Mouse (Mus musculus) MEL (cell line): ENCODE measurements around the gene Ube2m. TPM values are rescaled to one million over a fixed set of nuclear protein-coding genes. Genes with fewer than 3 reads are reported as not detected.
A peak's percentile ranks its signal among the peaks of the same experiment; 100 is the strongest.

Experiments
- DNase-seq: peaks from one replicate; pipeline ENCODE4 v3.0.0; 2011; ENCODE audit warnings: low read depth, low spot score
- H3K27ac ChIP-seq: 2 replicates; pipeline ENCODE4 v1.5.1; 2012; ENCODE audit warnings: low read depth, mild to moderate bottlenecking, control low read depth, low read length, moderate library complexity; ENCODE audit not compliant: control insufficient read depth
- H3K27me3 ChIP-seq, 2 experiments: fragments of 150-350 bp in 1 of 2; sonication (generic) in 1 of 2; 2 replicates each; pipeline ENCODE4 v1.6.1; 2012; ENCODE audit warnings: low read length in 2 of 2, mild to moderate bottlenecking in 2 of 2, improper control_type of control experiment in 1 of 2, moderate library complexity in 1 of 2; ENCODE audit not compliant: insufficient read depth in 2 of 2, control insufficient read depth in 1 of 2
- H3K36me3 ChIP-seq, 2 experiments: 2 replicates each; pipeline ENCODE4 v1.6.1; 2012 to 2014; ENCODE audit warnings: low read length in 2 of 2, improper control_type of control experiment in 1 of 2, inconsistent platforms in 1 of 2, mild to moderate bottlenecking in 1 of 2; ENCODE audit not compliant: insufficient read depth in 2 of 2, control insufficient read depth in 1 of 2
- H3K4me1 ChIP-seq, 2 experiments: fragments of 150-350 bp in 1 of 2; sonication (generic) in 1 of 2; 2 replicates each; pipeline ENCODE4 v1.6.1; 2012; ENCODE audit warnings: low read length in 2 of 2, improper control_type of control experiment in 1 of 2, mild to moderate bottlenecking in 1 of 2; ENCODE audit not compliant: insufficient read depth in 2 of 2, control insufficient read depth in 1 of 2
- H3K4me3 ChIP-seq, 2 experiments: fragments of 150-350 bp in 1 of 2; sonication (generic) in 1 of 2; 2 replicates each; pipeline ENCODE4 v1.5.1; 2012; ENCODE audit warnings: low read depth in 2 of 2, low read length in 2 of 2, mild to moderate bottlenecking in 2 of 2, moderate library complexity in 2 of 2, control low read depth in 1 of 2, improper control_type of control experiment in 1 of 2; ENCODE audit not compliant: control insufficient read depth in 1 of 2, insufficient read depth in 1 of 2
- H3K79me2 ChIP-seq: 2 replicates; pipeline ENCODE4 v1.6.1; 2012; ENCODE audit warnings: mild to moderate bottlenecking, low read length, moderate library complexity; ENCODE audit not compliant: control insufficient read depth, poor library complexity, insufficient read depth
- H3K9ac ChIP-seq: 2 replicates; pipeline ENCODE4 v1.6.1; 2012; ENCODE audit warnings: low read depth, mild to moderate bottlenecking, control low read depth, low read length, moderate library complexity; ENCODE audit not compliant: control insufficient read depth, poor library complexity, severe bottlenecking
- H3K9me3 ChIP-seq: fragments of 150-350 bp; sonication (generic); replicated peaks from 2 replicates; pipeline ENCODE4 v1.6.1; 2012; ENCODE audit warnings: mild to moderate bottlenecking, low read length, improper control_type of control experiment, moderate library complexity; ENCODE audit not compliant: insufficient read depth
- BHLHE40 ChIP-seq: IDR thresholded peaks from 2 replicates; pipeline ENCODE4 v1.6.1; 2012; ENCODE audit warnings: low read depth, mild to moderate bottlenecking, inconsistent platforms, low read length, improper control_type of control experiment, borderline replicate concordance
- CTCF ChIP-seq, 3 experiments: IDR thresholded peaks in 2 of 3; conservative IDR thresholded peaks in 1 of 3; 2 replicates each; pipeline ENCODE4 v1.5.1; 2011 to 2012; ENCODE audit warnings: low read length in 3 of 3, low read depth in 2 of 3, mild to moderate bottlenecking in 2 of 3, improper control_type of control experiment in 1 of 3, inconsistent platforms in 1 of 3, mixed read lengths in 1 of 3, moderate library complexity in 1 of 3; ENCODE audit not compliant: control insufficient read depth in 1 of 3, insufficient read depth in 1 of 3, poor library complexity in 1 of 3, severe bottlenecking in 1 of 3
- E2F4 ChIP-seq: IDR thresholded peaks from 2 replicates; pipeline ENCODE4 v1.6.1; 2011; ENCODE audit warnings: low read depth, low read length, improper control_type of control experiment, borderline replicate concordance
- EP300 ChIP-seq, 2 experiments: IDR thresholded peaks; 2 replicates each; pipeline ENCODE4 v1.6.1; 2011; ENCODE audit warnings: improper control_type of control experiment in 2 of 2, low read length in 2 of 2, low read depth in 1 of 2, mild to moderate bottlenecking in 1 of 2
- ETS1 ChIP-seq: IDR thresholded peaks from 2 replicates; pipeline ENCODE4 v1.6.1; 2012; ENCODE audit warnings: low read depth, mild to moderate bottlenecking, inconsistent platforms, low read length, improper control_type of control experiment, moderate library complexity
- JUND ChIP-seq: IDR thresholded peaks from 2 replicates; pipeline ENCODE4 v1.6.1; 2011; ENCODE audit warnings: low read depth, mild to moderate bottlenecking, improper control_type of control experiment, low read length
- KAT2A ChIP-seq: conservative IDR thresholded peaks from 2 replicates; pipeline ENCODE4 v1.6.1; 2012; ENCODE audit warnings: low read depth, low read length, improper control_type of control experiment, inconsistent platforms
- MAX ChIP-seq: IDR thresholded peaks from 2 replicates; pipeline ENCODE4 v1.6.1; 2011; ENCODE audit warnings: low read length, improper control_type of control experiment
- MEF2A ChIP-seq: IDR thresholded peaks from 2 replicates; pipeline ENCODE4 v1.6.1; 2014; ENCODE audit warnings: low read depth, mild to moderate bottlenecking, inconsistent platforms, low read length, improper control_type of control experiment; ENCODE audit not compliant: poor library complexity, insufficient replicate concordance, severe bottlenecking; ENCODE audit errors: extremely low read depth
- MXI1 ChIP-seq: IDR thresholded peaks from 2 replicates; pipeline ENCODE4 v1.6.1; 2011; ENCODE audit warnings: mild to moderate bottlenecking, low read depth, low read length, improper control_type of control experiment
- MYB ChIP-seq: IDR thresholded peaks from 2 replicates; pipeline ENCODE4 v1.6.1; 2011; ENCODE audit warnings: mild to moderate bottlenecking, low read depth, low read length, improper control_type of control experiment
- MYC ChIP-seq: IDR thresholded peaks from 2 replicates; pipeline ENCODE4 v1.6.1; 2011; ENCODE audit warnings: low read depth, mild to moderate bottlenecking, low read length, improper control_type of control experiment, moderate library complexity
- NELFE ChIP-seq: IDR thresholded peaks from 2 replicates; pipeline ENCODE4 v1.6.1; 2011; ENCODE audit warnings: low read depth, low read length, improper control_type of control experiment
- NRF1 ChIP-seq: IDR thresholded peaks from 2 replicates; pipeline ENCODE4 v1.6.1; 2014; ENCODE audit warnings: low read depth, mild to moderate bottlenecking, inconsistent platforms, low read length, improper control_type of control experiment, moderate library complexity; ENCODE audit not compliant: poor library complexity, insufficient read depth, severe bottlenecking
- RAD21 ChIP-seq: IDR thresholded peaks from 2 replicates; pipeline ENCODE4 v1.6.1; 2011; ENCODE audit warnings: mild to moderate bottlenecking, low read depth, low read length, improper control_type of control experiment
- RCOR1 ChIP-seq: IDR thresholded peaks from 2 replicates; pipeline ENCODE4 v1.6.1; 2012; ENCODE audit warnings: low read depth, mild to moderate bottlenecking, inconsistent platforms, low read length, improper control_type of control experiment
- SIN3A ChIP-seq: IDR thresholded peaks from 2 replicates; pipeline ENCODE4 v1.6.1; 2012; ENCODE audit warnings: low read length, improper control_type of control experiment, inconsistent platforms
- SMC3 ChIP-seq: IDR thresholded peaks from 2 replicates; pipeline ENCODE4 v1.6.1; 2011; ENCODE audit warnings: low read depth, low read length, improper control_type of control experiment
- TBP ChIP-seq: IDR thresholded peaks from 2 replicates; pipeline ENCODE4 v1.8.0; 2011; ENCODE audit warnings: low read depth, low read length, improper control_type of control experiment
- USF1 ChIP-seq: IDR thresholded peaks from 2 replicates; pipeline ENCODE4 v1.6.1; 2014; ENCODE audit warnings: low read depth, mild to moderate bottlenecking, inconsistent platforms, low read length, improper control_type of control experiment, moderate library complexity
- USF2 ChIP-seq, 2 experiments: IDR thresholded peaks; 2 replicates each; pipeline ENCODE4 v1.6.1; 2011 to 2012; ENCODE audit warnings: improper control_type of control experiment in 2 of 2, low read length in 2 of 2, borderline replicate concordance in 1 of 2, inconsistent platforms in 1 of 2, low read depth in 1 of 2, mild to moderate bottlenecking in 1 of 2; ENCODE audit not compliant: insufficient read depth in 1 of 2
- ZNF384 ChIP-seq: IDR thresholded peaks from 2 replicates; pipeline ENCODE4 v1.6.1; 2012; ENCODE audit warnings: low read depth, mild to moderate bottlenecking, inconsistent platforms, low read length, improper control_type of control experiment
- polyA plus RNA-seq, 2 experiments: library from polyadenylated mRNA; stranded (reverse) in 1 of 2; unstranded in 1 of 2; fragments of >175 nt in 1 of 2; fragments of >200 nt in 1 of 2; gene quantifications; 2 replicates each; pipeline versions ENCODE4 v1.2.1 to v1.2.4; 2012; ENCODE audit warnings: low replicate concordance in 2 of 2, low read depth in 1 of 2; ENCODE audit not compliant: insufficient read length in 2 of 2, insufficient read depth in 1 of 2, missing spikeins in 1 of 2
- total RNA-seq: library from RNA; depleted of rRNA; stranded (reverse); fragments of 300-350 nt; gene quantifications from 2 replicates; pipeline ENCODE4 v1.2.3, GENCODE M21; 2012

Gene Ube2m
- total and polyA plus RNA-seq, 3 experiments: 134 to 336 TPM; not detected in 1

DNA sequence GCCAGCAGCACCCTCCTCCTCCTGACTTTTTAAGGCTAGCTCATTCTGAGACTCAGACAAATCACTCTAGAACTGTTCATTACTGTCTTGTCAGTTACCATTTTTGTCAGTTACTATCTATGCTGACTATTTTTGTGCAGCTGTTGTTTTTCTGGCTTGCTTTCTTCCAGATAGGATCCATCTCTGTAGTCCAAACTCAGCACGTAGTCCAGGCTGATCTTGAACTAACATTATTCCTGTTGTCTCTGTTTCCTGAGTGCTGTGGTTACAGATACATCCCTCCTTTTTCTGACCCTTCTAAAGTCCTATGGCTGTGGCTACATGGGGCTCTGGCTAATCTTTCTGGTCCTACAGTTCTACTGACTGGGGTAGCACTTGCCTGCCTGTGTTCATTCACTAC lies 1.1 kb upstream of the Ube2m start:
- no peak for DNase-seq
- peaks cover 5 to 18% of the 10 kb centered on the region in 2 experiments; a peak in 3 of 4 replicates for H3K4me1 ChIP-seq
- H3K27me3 ChIP-seq: no peaks in the 10 kb centered on the region
- H3K9me3 ChIP-seq: no peaks in the 10 kb centered on the region
- peak overlapping the region; percentile 98 for H3K9ac ChIP-seq
- TF ChIP-seq MEF2A (no peak), EP300 (IDR thresholded peaks at IDR 0.05; ENCODE audit: low read depth in 1 of 2, low read length in 2 of 2) (peak in 1 of 2 experiments; percentile 44; a peak in 1 of 4 replicates), KAT2A (no peak), E2F4 (no peak), BHLHE40 (no peak)
- peaks cover 25% of the 10 kb centered on the region for H3K79me2 ChIP-seq
- peak overlapping the region; percentile 64 to 97; a peak in 3 of 4 replicates for H3K4me3 ChIP-seq
- H3K36me3 ChIP-seq: peaks cover 0 to 11% of the 10 kb centered on the region in 2 experiments; a peak in 2 of 4 replicates
- H3K27ac ChIP-seq: peak overlapping the region; percentile 98

DNA sequence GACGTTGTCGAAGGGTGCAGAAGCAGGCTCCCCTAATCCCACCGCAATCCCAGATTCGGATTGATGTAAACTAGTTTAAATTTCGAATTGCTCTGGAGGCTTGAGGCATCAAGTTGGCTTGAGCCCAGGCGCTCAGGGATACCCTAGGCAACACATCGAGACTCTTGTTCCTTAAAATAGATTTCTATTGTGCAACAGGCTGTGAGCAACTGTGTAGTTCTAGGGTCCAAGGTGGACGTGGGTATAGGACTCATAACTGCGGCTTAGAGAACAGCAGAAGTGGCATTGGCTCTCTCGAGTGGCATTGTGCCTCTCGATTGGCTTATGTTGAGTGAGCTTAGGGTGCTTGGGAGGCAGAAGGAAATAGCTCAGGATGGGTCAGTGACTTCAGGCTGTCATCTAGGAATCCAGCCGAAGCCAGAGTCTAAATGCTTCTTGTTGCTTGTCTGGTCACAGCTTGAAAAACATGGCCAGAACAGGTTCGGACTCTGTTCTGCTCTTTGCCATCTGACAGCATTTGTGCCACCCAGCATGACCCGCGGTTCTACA lies 620 bp upstream of the Ube2m start:
- H3K9ac ChIP-seq: peak overlapping the region; percentile 98
- peaks cover 25% of the 10 kb centered on the region for H3K79me2 ChIP-seq
- peak; percentile 69 for DNase-seq
- peaks cover 5 to 20% of the 10 kb centered on the region in 2 experiments; a peak in 3 of 4 replicates for H3K4me1 ChIP-seq
- no peak for TF ChIP-seq SMC3
- TF ChIP-seq E2F4: no peak
- no peak for TF ChIP-seq MXI1
- TF ChIP-seq NRF1: no peak
- TF ChIP-seq USF2 (IDR thresholded peaks at IDR 0.05; ENCODE audit: borderline replicate concordance in 1 of 2, insufficient read depth in 1 of 2, low read depth in 1 of 2, low read length in 2 of 2): no peak
- no peak for TF ChIP-seq ZNF384
- no peak for TF ChIP-seq CTCF (IDR thresholded peaks at IDR 0.05 in 2 of 3, conservative IDR thresholded peaks at IDR 0.05 in 1 of 3; ENCODE audit: control insufficient read depth in 1 of 3, insufficient read depth in 1 of 3, low read depth in 2 of 3, low read length in 3 of 3, poor library complexity in 1 of 3, severe bottlenecking in 1 of 3)
- TF ChIP-seq USF1: no peak
- TF ChIP-seq MYB: no peak
- TF ChIP-seq JUND: no peak
- TF ChIP-seq MYC: no peak
- TF ChIP-seq BHLHE40: no peak
- no peak for TF ChIP-seq TBP
- no peak for TF ChIP-seq SIN3A
- no peak for TF ChIP-seq NELFE
- no peak for TF ChIP-seq ETS1
- TF ChIP-seq RAD21: no peak
- no peak for TF ChIP-seq MAX
- no peak for TF ChIP-seq RCOR1
- no peak for TF ChIP-seq MEF2A
- H3K9me3 ChIP-seq: no peaks in the 10 kb centered on the region
- H3K4me3 ChIP-seq: peak overlapping the region; percentile 64 to 97
- peaks cover 0 to 11% of the 10 kb centered on the region in 2 experiments; a peak in 2 of 4 replicates for H3K36me3 ChIP-seq
- H3K27ac ChIP-seq: peak overlapping the region; percentile 98
- H3K27me3 ChIP-seq: no peaks in the 10 kb centered on the region
